Mouse (Mus musculus) heart, embryonic 15.5 days (tissue): ENCODE measurements around the gene Txnrd1. TPM values are rescaled to one million over a fixed set of nuclear protein-coding genes. Genes with fewer than 3 reads are reported as not detected.

Experiments used
- ATAC-seq: fragments of 200-750 bp; cut with Nextera tagmentation; replicated peaks from 2 replicates; pipeline ENCODE4 v1.8.0; 2017; ENCODE audit warnings: low read depth, moderate TSS enrichment; ENCODE audit not compliant: insufficient number of reproducible peaks, insufficient read depth, low FRiP score
- H3K27ac ChIP-seq: fragments of 300-500 bp; sonication (generic); 2 replicates; pipeline ENCODE4 v1.5.1; 2015; ENCODE audit warnings: mild to moderate bottlenecking, inconsistent platforms
- H3K27me3 ChIP-seq: fragments of 300-500 bp; sonication (generic); 2 replicates; pipeline ENCODE4 v1.6.1; 2015; ENCODE audit warnings: inconsistent platforms
- H3K36me3 ChIP-seq: fragments of 300-500 bp; sonication (generic); 2 replicates; pipeline ENCODE4 v1.6.1; 2015; ENCODE audit warnings: mild to moderate bottlenecking, inconsistent platforms
- H3K4me1 ChIP-seq: fragments of 300-500 bp; sonication (generic); replicated peaks from 2 replicates; pipeline ENCODE4 v1.6.1; 2015; ENCODE audit warnings: inconsistent platforms
- H3K4me2 ChIP-seq: fragments of 300-500 bp; sonication (generic); 2 replicates; pipeline ENCODE4 v1.6.1; 2015; ENCODE audit warnings: inconsistent platforms, mild to moderate bottlenecking, moderate library complexity
- H3K4me3 ChIP-seq: fragments of 300-500 bp; sonication (generic); 2 replicates; pipeline ENCODE4 v1.5.1; 2015; ENCODE audit warnings: mild to moderate bottlenecking, inconsistent platforms
- H3K9ac ChIP-seq: fragments of 300-500 bp; sonication (generic); 2 replicates; pipeline ENCODE4 v1.6.1; 2015; ENCODE audit warnings: mild to moderate bottlenecking, inconsistent platforms
- H3K9me3 ChIP-seq: fragments of 300-500 bp; sonication (generic); replicated peaks from 2 replicates; pipeline ENCODE4 v1.6.1; 2016; ENCODE audit warnings: inconsistent platforms
- WGBS: fragments of 180-500 bp; shearing (Covaris S2); methylation state at CpG from one replicate; pipeline ENCODE4 v1.1.7; 2015; ENCODE audit warnings: mixed read lengths; 5-methylcytosine and 5-hydroxymethylcytosine counted together
- polyA plus RNA-seq: library from polyadenylated mRNA; unstranded; fragments of >200 nt; fragmentation: Nextera tagmentation; extraction: Ambion mirVana; gene quantifications from 2 replicates; pipeline ENCODE4 v1.2.1, GENCODE M21; 2015

Txnrd1 gene
- polyA plus RNA-seq, 1 experiment from 2014 or later: 53.6 TPM

- H3K27me3 ChIP-seq: no peaks in the 10 kb centered on the region
- peaks cover 20% of the 10 kb centered on the region for H3K36me3 ChIP-seq
- H3K4me3 ChIP-seq: no peak within 1 kb of the TSS
- H3K9me3 ChIP-seq: no peaks in the 10 kb centered on the region
- no peak within 1 kb of the TSS for H3K27ac ChIP-seq
- no peak within 1 kb of the TSS for H3K4me2 ChIP-seq
- H3K4me1 ChIP-seq: peaks cover 36% of the 10 kb centered on the region
- 73% methylated on average over 9 of the region's 9 CpGs for WGBS
- H3K9ac ChIP-seq: no peak within 1 kb of the TSS
- ATAC-seq: no peak; the same call in 1 of the 2 replicates
Measured at GRCm38 (mm10) chr10:82866356-82866755, 32.6 kb downstream of the Txnrd1 start, which contains the start of gene Eid3. Gene Eid3 (plus strand): TSS chr10:82866626.

- Histone ChIP-seq H3K9ac (no peak overlapping the region), H3K27me3 (no peaks in the 10 kb centered on the region), H3K4me2 (no peak overlapping the region), H3K4me3 (no peak overlapping the region), H3K36me3 (peaks cover 20% of the 10 kb centered on the region), H3K4me1 (peaks cover 32% of the 10 kb centered on the region), H3K27ac (no peak overlapping the region), H3K9me3 (no peaks in the 10 kb centered on the region)
- 89% methylated on average over 18 of the region's 18 CpGs for WGBS
- no peak for ATAC-seq
Measured at GRCm38 (mm10) chr10:82866832-82867231, 33.1 kb downstream of the Txnrd1 start.

GRCm38 (mm10) chr10:82868418-82869086 lies 34.8 kb downstream of the Txnrd1 start:
- Histone ChIP-seq H3K9me3 (no peaks in the 10 kb centered on the region), H3K4me1 (peaks cover 27% of the 10 kb centered on the region), H3K4me3 (no peak overlapping the region), H3K4me2 (no peak overlapping the region), H3K27me3 (no peaks in the 10 kb centered on the region), H3K9ac (no peak overlapping the region), H3K36me3 (peaks cover 19% of the 10 kb centered on the region), H3K27ac (no peak overlapping the region)
- WGBS: 71% methylated on average over 6 of the region's 6 CpGs
- ATAC-seq: no peak

- no peak for ATAC-seq
- peaks cover 58% of the 10 kb centered on the region for H3K36me3 ChIP-seq
- H3K27ac ChIP-seq: no peak overlapping the region
- no peaks in the 10 kb centered on the region for H3K9me3 ChIP-seq
- no peak overlapping the region for H3K4me2 ChIP-seq
- H3K4me1 ChIP-seq: peaks cover 19% of the 10 kb centered on the region
- WGBS: 79% methylated on average over 10 of the region's 10 CpGs
- no peak overlapping the region for H3K4me3 ChIP-seq
- no peaks in the 10 kb centered on the region for H3K27me3 ChIP-seq
- H3K9ac ChIP-seq: no peak overlapping the region
Measured at GRCm38 (mm10) chr10:82875446-82875845, 41.7 kb downstream of the Txnrd1 start.

- Histone ChIP-seq H3K4me3 (no peak overlapping the region), H3K4me1 (peaks cover 19% of the 10 kb centered on the region), H3K27me3 (no peaks in the 10 kb centered on the region), H3K9ac (no peak overlapping the region), H3K36me3 (peaks cover 66% of the 10 kb centered on the region), H3K9me3 (no peaks in the 10 kb centered on the region), H3K4me2 (no peak overlapping the region), H3K27ac (no peak overlapping the region)
- 63% methylated on average over 16 of the region's 16 CpGs for WGBS
- 0 out of 2 replicates have a peak, but pooled peaks have one; percentile 43 for ATAC-seq
Measured at GRCm38 (mm10) chr10:82876076-82876796, 42.5 kb downstream of the Txnrd1 start.

- H3K36me3 ChIP-seq: peaks cover 62% of the 10 kb centered on the region
- no peak overlapping the region for H3K4me3 ChIP-seq
- no peak overlapping the region for H3K9ac ChIP-seq
- no peaks in the 10 kb centered on the region for H3K27me3 ChIP-seq
- 89% methylated on average over 6 of the region's 6 CpGs for WGBS
- no peak overlapping the region for H3K27ac ChIP-seq
- no peaks in the 10 kb centered on the region for H3K9me3 ChIP-seq
- ATAC-seq: no peak
- no peak overlapping the region for H3K4me2 ChIP-seq
- peaks cover 25% of the 10 kb centered on the region for H3K4me1 ChIP-seq
Measured at GRCm38 (mm10) chr10:82887354-82887753, 53.6 kb downstream of the Txnrd1 start.

- WGBS: 74% methylated on average over 8 of the region's 8 CpGs
- H3K27ac ChIP-seq: peak overlapping the region; percentile 21; the same call in 1 of the 2 replicates
Measured at GRCm38 (mm10) chr10:82888576-82888975, 54.8 kb downstream of the Txnrd1 start.

GRCm38 (mm10) chr10:82889447-82889973 lies 55.8 kb downstream of the Txnrd1 start:
- Histone ChIP-seq H3K27ac (peak overlapping the region; percentile 70), H3K9ac (no peak overlapping the region), H3K4me3 (no peak overlapping the region), H3K36me3 (peaks cover 49% of the 10 kb centered on the region), H3K4me1 (peaks cover 25% of the 10 kb centered on the region), H3K27me3 (no peaks in the 10 kb centered on the region), H3K9me3 (no peaks in the 10 kb centered on the region), H3K4me2 (no peak overlapping the region)
- peak; percentile 78 for ATAC-seq
- 31% methylated on average over 9 of the region's 9 CpGs for WGBS

More at GRCm38 (mm10) chr10:82888576-82888975, 54.8 kb downstream of the Txnrd1 start:
- Histone ChIP-seq H3K9ac (no peak overlapping the region), H3K4me2 (no peak overlapping the region), H3K36me3 (peaks cover 56% of the 10 kb centered on the region), H3K27me3 (no peaks in the 10 kb centered on the region), H3K9me3 (no peaks in the 10 kb centered on the region), H3K4me1 (peaks cover 25% of the 10 kb centered on the region), H3K4me3 (no peak overlapping the region)
- no peak for ATAC-seq

GRCm38 (mm10) chr10:82890936-82891335 lies 57.2 kb downstream of the Txnrd1 start:
- Histone ChIP-seq H3K4me3 (no peak overlapping the region), H3K4me2 (no peak overlapping the region), H3K36me3 (peaks cover 43% of the 10 kb centered on the region), H3K27ac (no peak overlapping the region), H3K27me3 (no peaks in the 10 kb centered on the region), H3K9me3 (no peaks in the 10 kb centered on the region), H3K9ac (no peak overlapping the region), H3K4me1 (peaks cover 25% of the 10 kb centered on the region)
- whole genome bisulfite sequencing: 67% methylated on average over 2 of the region's 2 CpGs
- no peak for ATAC-seq

- no peak overlapping the region for H3K4me3 ChIP-seq
- 81% methylated on average over 7 of the region's 7 CpGs for WGBS
- no peak overlapping the region for H3K27ac ChIP-seq
- peaks cover 43% of the 10 kb centered on the region for H3K36me3 ChIP-seq
- H3K4me1 ChIP-seq: peaks cover 25% of the 10 kb centered on the region
- no peak overlapping the region for H3K9ac ChIP-seq
- H3K4me2 ChIP-seq: no peak overlapping the region
- no peak for ATAC-seq
- H3K9me3 ChIP-seq: no peaks in the 10 kb centered on the region
- H3K27me3 ChIP-seq: no peaks in the 10 kb centered on the region
Measured at GRCm38 (mm10) chr10:82891427-82891826, 57.7 kb downstream of the Txnrd1 start.

- Histone ChIP-seq H3K9me3 (no peaks in the 10 kb centered on the region), H3K27ac (no peak overlapping the region), H3K4me3 (no peak overlapping the region), H3K4me2 (no peak overlapping the region), H3K4me1 (peaks cover 25% of the 10 kb centered on the region), H3K36me3 (peaks cover 43% of the 10 kb centered on the region), H3K27me3 (no peaks in the 10 kb centered on the region), H3K9ac (no peak overlapping the region)
- ATAC-seq: no peak
- 87% methylated on average over 9 of the region's 9 CpGs for WGBS
Measured at GRCm38 (mm10) chr10:82892442-82893055, 58.8 kb downstream of the Txnrd1 start.
